Mouse (Mus musculus) liver, adult 2 months (tissue): ENCODE data around the gene Prph.

ENCODE experiments used
- CTCF ChIP-seq: fragments of 200-500 bp; IDR thresholded peaks from 2 replicates; pipeline ENCODE4 v1.5.1; 2011; ENCODE audit warnings: low read depth, low read length, control low read depth
- POLR2A ChIP-seq: fragments of 200-500 bp; IDR thresholded peaks from 2 replicates; pipeline ENCODE4 v1.6.1; 2011; ENCODE audit warnings: low read length, control low read depth; ENCODE audit not compliant: insufficient read depth; ENCODE audit errors: extremely low read depth

DNA sequence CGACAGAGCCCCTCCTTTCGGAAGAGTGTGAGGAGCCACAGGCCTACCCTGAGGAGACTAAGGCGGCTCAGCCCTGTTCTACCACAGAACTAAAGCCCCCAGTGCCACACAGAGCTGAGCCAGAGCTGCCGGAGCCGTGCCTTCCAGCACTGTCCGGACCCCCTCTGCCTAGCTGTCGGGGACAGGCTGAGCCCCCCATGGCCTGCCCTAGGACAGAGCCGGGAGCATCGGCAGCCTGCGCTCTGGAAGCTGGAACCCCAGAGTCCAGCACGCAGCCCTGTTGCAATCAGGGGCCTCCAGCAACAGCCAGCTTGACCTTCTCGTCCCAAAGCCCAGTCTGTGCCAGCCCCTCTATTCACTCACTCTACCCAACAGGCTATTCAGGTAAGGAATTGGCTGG, 27.3 kb downstream of the Prph start:
- TF ChIP-seq CTCF (no peak), POLR2A (no peak)
